Mouse (Mus musculus): ENCODE data around the gene Defa17.
"Not testable (repeated sequence)": the region's sequence is repeated elsewhere in the genome, so short reads cannot be mapped to it uniquely, and the experiment has no call there.

The Defa17 gene

GRCm38 (mm10) chr8:21655480-21655879, at the start of gene Defa17:
Gene Defa17, plus strand, starts transcription at chr8:21655780.
- not testable (repeated sequence) for DNase-seq (ENCODE audit: low read depth)

- DNase-seq (ENCODE audit: low read depth) = not testable (repeated sequence)
Observed at GRCm38 (mm10) chr8:21617883-21618282, 37.7 kb upstream of the Defa17 start, which contains the start of gene Defa26. Gene Defa26, plus strand, starts transcription at chr8:21618183.

GRCm38 (mm10) chr8:21665497-21665896, 9.9 kb downstream of the Defa17 start, which contains the start of gene Defa34:
Gene Defa34, plus strand, starts transcription at chr8:21665797.
- DNase-seq (ENCODE audit: low read depth) = not testable (repeated sequence)

- DNase-seq (ENCODE audit: low read depth) = not testable (repeated sequence)
Observed at GRCm38 (mm10) chr8:21703545-21703944, 48.0 kb downstream of the Defa17 start, which contains the start of gene AY761184. Gene AY761184, minus strand, starts transcription at chr8:21703645.

Data from naive thymus-derived CD4-positive, alpha-beta T cell, adult 2 months (primary cell).